Mouse (Mus musculus) hindbrain, embryonic 11.5 days (tissue): ENCODE results near the gene Olfr885. TPM values are rescaled to one million over a fixed set of nuclear protein-coding genes. Genes with fewer than 3 reads are reported as not detected.

Experiments used
- ATAC-seq: fragments of 200-750 bp; cut with Nextera tagmentation; 2 replicates; pipeline ENCODE4 v1.8.0; 2017; ENCODE audit warnings: mild to moderate bottlenecking, moderate TSS enrichment, moderate library complexity; ENCODE audit not compliant: low FRiP score
- DNase-seq: peaks from one replicate; pipeline ENCODE4 v3.0.0-alpha.2; 2015; ENCODE audit warnings: low spot score
- H3K27ac ChIP-seq: fragments of 300-500 bp; sonication (generic); 2 replicates; pipeline ENCODE4 v1.5.1; 2014; ENCODE audit warnings: mild to moderate bottlenecking, low read depth, low read length
- H3K27me3 ChIP-seq: fragments of 300-500 bp; sonication (generic); 2 replicates; pipeline ENCODE4 v1.6.1; 2014; ENCODE audit warnings: mild to moderate bottlenecking, low read length, moderate library complexity, mixed read lengths; ENCODE audit not compliant: control insufficient read depth, insufficient read depth
- H3K36me3 ChIP-seq: fragments of 300-500 bp; sonication (generic); 2 replicates; pipeline ENCODE4 v1.6.1; 2014; ENCODE audit warnings: mild to moderate bottlenecking, low read length, moderate library complexity, mixed read lengths; ENCODE audit not compliant: control insufficient read depth, insufficient read depth
- H3K4me1 ChIP-seq: fragments of 300-500 bp; sonication (generic); replicated peaks from 2 replicates; pipeline ENCODE4 v1.6.1; 2014; ENCODE audit warnings: low read length, mixed read lengths; ENCODE audit not compliant: control insufficient read depth, insufficient read depth
- H3K4me2 ChIP-seq: fragments of 300-500 bp; sonication (generic); replicated peaks from 2 replicates; pipeline ENCODE4 v1.6.1; 2014; ENCODE audit warnings: mild to moderate bottlenecking, low read depth, low read length
- H3K4me3 ChIP-seq: fragments of 300-500 bp; sonication (generic); 2 replicates; pipeline ENCODE4 v1.5.1; 2014; ENCODE audit warnings: low read depth, low read length
- H3K9ac ChIP-seq: fragments of 300-500 bp; sonication (generic); 2 replicates; pipeline ENCODE4 v1.6.1; 2014; ENCODE audit warnings: low read depth, low read length
- H3K9me3 ChIP-seq: fragments of 300-500 bp; sonication (generic); 2 replicates; pipeline ENCODE4 v1.6.1; 2016; ENCODE audit warnings: low read length; ENCODE audit not compliant: control insufficient read depth
- WGBS: fragments of 180-500 bp; shearing (Covaris S2); extraction: QIAGEN DNeasy Blood & Tissue Kit; methylation state at CpG from one replicate; pipeline ENCODE4 v1.1.7; 2014; 5-methylcytosine and 5-hydroxymethylcytosine counted together
- polyA plus RNA-seq: library from polyadenylated mRNA; unstranded; fragments of >200 nt; fragmentation: Nextera tagmentation; extraction: Ambion mirVana; gene quantifications from 2 replicates; pipeline ENCODE4 v1.2.1, GENCODE M21; 2014

Gene Olfr885
- not detected in 2 replicates for polyA plus RNA-seq

- Histone ChIP-seq H3K36me3 (no peaks in the 10 kb centered on the region), H3K9ac (no peak within 1 kb of the TSS), H3K4me2 (no peak within 1 kb of the TSS), H3K4me3 (no peak within 1 kb of the TSS), H3K9me3 (no peaks in the 10 kb centered on the region), H3K27me3 (no peaks in the 10 kb centered on the region), H3K4me1 (no peaks in the 10 kb centered on the region), H3K27ac (no peak within 1 kb of the TSS)
- ATAC-seq (no peak), DNase-seq (no peak)
- 89% methylated on average over 3 of the region's 3 CpGs for WGBS
Measured at GRCm38 (mm10) chr9:38061022-38061421, at the start of gene Olfr885. Gene Olfr885, plus strand, starts transcription at chr9:38061322.

GRCm38 (mm10) chr9:38025508-38025907 lies 35.6 kb upstream of the Olfr885 start, which contains the start of gene Olfr883:
Gene Olfr883, plus strand, starts transcription at chr9:38025808.
- Histone ChIP-seq H3K9me3 (no peaks in the 10 kb centered on the region), H3K27ac (no peak within 1 kb of the TSS), H3K4me2 (no peak within 1 kb of the TSS), H3K4me1 (no peaks in the 10 kb centered on the region), H3K27me3 (no peaks in the 10 kb centered on the region), H3K9ac (no peak within 1 kb of the TSS), H3K4me3 (no peak within 1 kb of the TSS), H3K36me3 (no peaks in the 10 kb centered on the region)
- WGBS, result 87% methylated on average over 1 of the region's 1 CpGs
- no peak for ATAC-seq
- DNase-seq, result no peak

GRCm38 (mm10) chr9:38046255-38046654 lies 14.9 kb upstream of the Olfr885 start, which contains the start of gene Olfr884:
Gene Olfr884, plus strand, starts transcription at chr9:38046555.
- H3K4me1 ChIP-seq, result no peaks in the 10 kb centered on the region
- no peak within 1 kb of the TSS for H3K27ac ChIP-seq
- H3K4me2 ChIP-seq, result no peak within 1 kb of the TSS
- H3K9ac ChIP-seq, result no peak within 1 kb of the TSS
- H3K27me3 ChIP-seq, result no peaks in the 10 kb centered on the region
- no peaks in the 10 kb centered on the region for H3K36me3 ChIP-seq
- H3K9me3 ChIP-seq, result no peaks in the 10 kb centered on the region
- DNase-seq (no peak), ATAC-seq (no peak)
- 73% methylated on average over 1 of the region's 1 CpGs for WGBS
- no peak within 1 kb of the TSS for H3K4me3 ChIP-seq

GRCm38 (mm10) chr9:38083772-38084171 lies 22.6 kb downstream of the Olfr885 start, which contains the start of gene Olfr887:
Gene Olfr887, plus strand, starts transcription at chr9:38084072.
- Histone ChIP-seq H3K4me2 (no peak within 1 kb of the TSS), H3K4me3 (no peak within 1 kb of the TSS), H3K27ac (no peak within 1 kb of the TSS), H3K27me3 (no peaks in the 10 kb centered on the region), H3K9me3 (no peaks in the 10 kb centered on the region), H3K36me3 (no peaks in the 10 kb centered on the region), H3K4me1 (no peaks in the 10 kb centered on the region), H3K9ac (no peak within 1 kb of the TSS)
- no peak for ATAC-seq
- no peak for DNase-seq
- 74% methylated on average over 1 of the region's 1 CpGs for WGBS

GRCm38 (mm10) chr9:38107828-38108227 lies 46.7 kb downstream of the Olfr885 start, which contains the start of gene Olfr888:
Gene Olfr888, plus strand, starts transcription at chr9:38108128.
- Histone ChIP-seq H3K36me3 (no peaks in the 10 kb centered on the region), H3K9ac (no peak within 1 kb of the TSS), H3K27ac (no peak within 1 kb of the TSS), H3K9me3 (no peaks in the 10 kb centered on the region), H3K4me1 (no peaks in the 10 kb centered on the region), H3K4me3 (no peak within 1 kb of the TSS), H3K27me3 (no peaks in the 10 kb centered on the region), H3K4me2 (no peak within 1 kb of the TSS)
- DNase-seq (no peak), ATAC-seq (no peak)
- WGBS, result 81% methylated on average over 1 of the region's 1 CpGs

Other genes with a start within 250 kb of the Olfr885 start
- gene Olfr877, start 207.1 kb upstream of the Olfr885 start, polyA plus RNA-seq, result 0.11 TPM in 1 of 2 replicates, not detected in the other
- not detected in 2 replicates for gene Olfr145, start 164.6 kb upstream of the Olfr885 start, polyA plus RNA-seq
- gene Olfr878, start 143.5 kb upstream of the Olfr885 start, polyA plus RNA-seq, result not detected in 2 replicates
- not detected in 2 replicates for gene Olfr881, start 69.5 kb upstream of the Olfr885 start, polyA plus RNA-seq
- gene Olfr883, start 35.5 kb upstream of the Olfr885 start, polyA plus RNA-seq, result not detected in 2 replicates
- not detected in 2 replicates for gene Olfr884, start 14.8 kb upstream of the Olfr885 start, polyA plus RNA-seq
- gene Olfr887, start 22.8 kb downstream of the Olfr885 start, polyA plus RNA-seq, result not detected in 2 replicates
- gene Olfr888, start 46.8 kb downstream of the Olfr885 start, polyA plus RNA-seq, result not detected in 2 replicates
- 0.06 and 0.14 TPM in 2 replicates for gene Olfr889, start 53.9 kb downstream of the Olfr885 start, polyA plus RNA-seq
- not detected in 2 replicates for gene Olfr890, start 81.2 kb downstream of the Olfr885 start, polyA plus RNA-seq
- not detected in 2 replicates for gene Olfr891, start 119.5 kb downstream of the Olfr885 start, polyA plus RNA-seq
- not detected in 2 replicates for gene Olfr893, start 147.0 kb downstream of the Olfr885 start, polyA plus RNA-seq
- not detected in 2 replicates for gene Olfr894, start 156.7 kb downstream of the Olfr885 start, polyA plus RNA-seq
- gene Olfr143, start 191.5 kb downstream of the Olfr885 start, polyA plus RNA-seq, result not detected in 2 replicates
- gene Olfr895, start 206.5 kb downstream of the Olfr885 start, polyA plus RNA-seq, result not detected in 2 replicates
- gene Olfr896-ps1, start 229.8 kb downstream of the Olfr885 start, polyA plus RNA-seq, result not detected in 2 replicates